Mouse (Mus musculus) cerebellum, adult 8-10 months (tissue): ENCODE data around the gene Ptprr.

Experiments
- DNase-seq: peaks from one replicate; pipeline ENCODE4 v3.0.0; 2022

The Ptprr gene

GRCm38 (mm10) chr10:116121463-116121862 lies 103.5 kb downstream of the Ptprr start:
- DNase-seq: no peak

DNA sequence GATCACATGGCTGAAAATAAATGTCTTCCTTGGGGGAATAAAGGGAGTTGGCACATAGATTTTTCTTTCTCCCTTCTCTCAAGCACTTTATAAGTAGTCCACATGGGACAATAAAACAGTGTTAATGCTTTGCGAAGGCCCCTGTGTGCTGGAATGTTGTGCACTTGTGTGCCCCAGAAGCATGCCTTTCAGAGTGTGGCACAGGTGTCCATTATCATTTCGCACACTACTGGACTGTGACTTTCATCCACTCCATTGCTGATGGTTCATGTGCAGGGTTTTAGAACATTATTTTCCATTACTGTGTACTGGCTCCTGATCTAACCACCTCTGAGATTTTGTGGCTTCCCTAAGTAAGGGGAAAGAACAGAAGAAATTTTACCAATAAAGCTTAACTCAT lies 105.8 kb downstream of the Ptprr start:
- DNase-seq: no peak

GRCm38 (mm10) chr10:116125364-116125763 lies 107.4 kb downstream of the Ptprr start:
- no peak for DNase-seq

DNA sequence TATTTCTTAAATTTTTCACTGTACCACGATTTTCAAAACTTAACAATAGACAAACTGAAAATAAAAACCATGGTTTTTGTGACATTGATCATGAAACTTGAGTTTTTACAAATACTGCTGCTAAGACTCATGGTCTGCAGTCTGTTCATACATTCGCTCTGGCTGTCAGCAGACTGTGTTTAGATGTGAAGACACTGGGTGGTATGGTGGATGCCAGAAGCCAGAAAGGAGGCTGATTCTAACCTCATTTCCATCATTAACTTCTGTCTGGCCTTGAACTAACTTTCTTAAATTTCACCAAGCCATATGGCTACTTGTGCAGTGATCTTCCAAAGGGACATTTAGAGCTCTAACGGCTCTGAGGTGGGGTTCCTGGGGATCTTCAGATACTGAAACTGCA lies 112.4 kb downstream of the Ptprr start:
- no peak for DNase-seq

DNA sequence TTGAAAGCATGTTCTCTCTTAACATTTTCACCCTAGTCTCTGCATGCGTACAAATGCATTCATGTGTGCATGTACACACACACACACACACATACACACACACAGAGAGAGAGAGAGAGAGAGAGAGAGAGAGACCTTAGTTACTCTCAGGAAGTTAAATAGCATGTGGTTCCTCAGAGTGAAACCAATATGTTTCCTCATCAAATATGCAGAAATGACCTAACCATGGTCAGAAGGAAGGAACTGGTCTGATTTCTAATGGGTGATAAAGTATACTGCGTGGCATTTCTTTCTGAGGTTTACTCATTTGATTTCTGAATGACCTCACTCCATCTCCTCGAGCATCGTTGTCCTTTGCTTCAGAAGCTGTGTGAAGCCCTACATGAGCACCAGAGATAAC lies 113.2 kb downstream of the Ptprr start:
- DNase-seq: no peak

GRCm38 (mm10) chr10:116132233-116132632 lies 114.2 kb downstream of the Ptprr start:
- DNase-seq: no peak

DNA sequence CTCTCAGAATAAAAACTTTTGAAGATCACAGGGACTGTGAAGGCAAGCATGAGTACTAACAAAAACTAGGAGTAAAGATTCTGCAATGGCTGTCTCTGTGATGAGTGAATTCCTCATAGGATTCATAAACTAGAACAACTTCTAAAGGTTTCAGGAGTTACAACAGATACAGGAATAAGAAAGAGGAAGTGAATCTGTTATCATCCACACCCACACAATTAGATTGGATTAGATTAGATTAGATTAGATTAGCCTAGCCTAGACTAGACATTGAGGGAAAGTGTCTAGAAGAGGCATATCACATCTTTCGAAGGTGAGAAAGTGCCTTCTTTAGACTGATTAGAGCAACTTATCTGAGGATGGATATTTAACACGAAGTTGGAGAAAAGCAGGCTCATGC lies 117.2 kb downstream of the Ptprr start:
- no peak for DNase-seq

DNA sequence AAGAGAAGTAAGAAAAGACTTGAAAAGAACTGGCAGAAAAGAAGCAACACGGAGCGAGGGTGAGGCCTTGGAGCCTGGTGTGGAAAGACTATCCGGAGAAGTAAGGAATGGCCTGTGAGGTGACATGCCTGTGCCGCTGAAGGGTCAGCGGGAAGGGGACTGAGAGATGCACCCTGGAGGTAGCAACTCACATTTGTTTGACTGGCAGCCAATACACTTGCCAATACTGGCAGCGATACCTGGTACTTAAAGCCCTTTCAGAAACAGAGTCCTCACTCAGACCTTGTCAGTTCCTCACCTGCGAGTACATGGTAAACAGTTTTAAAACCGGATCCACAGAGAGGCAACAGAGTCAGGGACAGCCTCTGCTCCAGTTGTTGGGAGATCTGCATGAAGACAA lies 122.2 kb downstream of the Ptprr start:
- peak; percentile 32 for DNase-seq

DNA sequence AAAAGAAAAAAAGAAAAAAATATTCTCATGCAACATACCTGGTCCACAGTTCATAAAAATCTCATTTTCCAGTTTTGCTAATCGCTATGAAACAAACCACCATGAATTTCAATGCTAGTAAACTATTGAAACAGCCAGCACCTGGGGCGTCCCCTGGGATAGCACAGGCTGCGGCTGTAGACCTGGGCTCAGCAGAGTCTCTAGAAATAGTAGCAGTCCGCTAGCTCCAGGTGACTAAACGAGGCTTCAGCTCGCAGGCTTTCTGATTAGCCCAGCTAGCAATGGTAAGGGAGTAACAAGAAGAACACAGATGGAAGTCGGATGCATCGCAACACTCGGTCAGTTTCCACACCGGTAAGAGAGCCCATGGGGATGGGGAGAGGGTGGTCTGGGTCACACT lies 125.7 kb downstream of the Ptprr start:
- DNase-seq: peak; percentile 24

- DNase-seq: no peak
Observed at GRCm38 (mm10) chr10:116146091-116146490, 128.1 kb downstream of the Ptprr start.

DNA sequence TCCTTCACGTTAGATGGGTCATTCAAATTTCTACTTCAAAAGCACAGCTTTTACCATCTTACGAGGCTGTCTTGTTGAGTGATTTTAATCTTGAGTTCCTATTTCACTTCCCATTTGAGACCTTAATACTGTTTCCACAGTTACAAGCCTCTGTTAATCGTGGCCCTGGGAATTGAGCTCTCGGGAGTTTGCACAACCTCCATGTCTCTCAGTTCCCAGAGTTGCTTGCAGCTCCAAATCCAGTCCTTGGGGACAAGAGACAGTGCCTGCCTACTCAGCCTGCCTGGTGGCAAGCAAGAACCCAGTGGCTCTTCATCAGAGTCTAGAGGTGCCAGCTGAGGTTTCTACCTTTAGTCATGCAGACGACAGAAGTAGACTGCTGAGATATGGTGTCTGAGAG lies 136.7 kb downstream of the Ptprr start:
- DNase-seq: no peak

DNA sequence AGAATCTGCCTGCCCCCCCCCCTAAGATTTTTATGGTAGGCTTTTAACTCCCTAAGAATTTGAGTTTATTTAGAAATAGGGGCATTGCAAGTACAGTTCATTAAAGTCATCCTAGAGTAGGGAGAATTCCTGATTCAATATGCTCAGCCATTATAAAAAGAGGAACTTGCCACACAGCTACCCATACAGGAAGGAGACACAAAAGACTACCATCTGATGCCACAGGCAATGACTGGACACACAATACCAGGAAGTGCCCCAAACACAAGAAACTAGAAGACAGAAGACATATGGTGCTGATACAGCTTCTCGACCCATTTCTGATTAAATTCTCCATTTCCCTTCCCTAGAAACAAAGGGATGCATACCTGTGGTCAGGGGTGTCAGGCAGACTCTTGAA lies 138.7 kb downstream of the Ptprr start:
- no peak for DNase-seq

DNA sequence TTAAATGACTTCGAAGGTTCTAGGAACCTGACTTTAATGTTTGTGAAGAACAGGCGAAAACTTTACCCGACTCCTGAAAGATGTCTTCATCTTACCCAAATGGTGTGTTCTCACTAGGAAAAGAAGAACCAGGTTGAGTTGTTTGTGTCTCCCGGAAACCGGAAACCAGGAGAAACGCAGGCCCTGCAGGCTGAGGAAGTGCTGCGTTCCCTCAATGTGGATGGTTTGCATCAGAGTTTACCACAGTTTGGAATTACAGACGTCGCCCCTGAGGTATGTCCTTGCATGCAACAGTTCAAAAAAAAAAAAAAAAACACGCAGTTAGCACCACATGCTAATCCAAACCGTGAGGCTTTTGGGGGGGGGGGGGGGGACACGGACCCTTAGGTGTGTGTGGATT lies 144.3 kb downstream of the Ptprr start:
- no peak for DNase-seq

DNA sequence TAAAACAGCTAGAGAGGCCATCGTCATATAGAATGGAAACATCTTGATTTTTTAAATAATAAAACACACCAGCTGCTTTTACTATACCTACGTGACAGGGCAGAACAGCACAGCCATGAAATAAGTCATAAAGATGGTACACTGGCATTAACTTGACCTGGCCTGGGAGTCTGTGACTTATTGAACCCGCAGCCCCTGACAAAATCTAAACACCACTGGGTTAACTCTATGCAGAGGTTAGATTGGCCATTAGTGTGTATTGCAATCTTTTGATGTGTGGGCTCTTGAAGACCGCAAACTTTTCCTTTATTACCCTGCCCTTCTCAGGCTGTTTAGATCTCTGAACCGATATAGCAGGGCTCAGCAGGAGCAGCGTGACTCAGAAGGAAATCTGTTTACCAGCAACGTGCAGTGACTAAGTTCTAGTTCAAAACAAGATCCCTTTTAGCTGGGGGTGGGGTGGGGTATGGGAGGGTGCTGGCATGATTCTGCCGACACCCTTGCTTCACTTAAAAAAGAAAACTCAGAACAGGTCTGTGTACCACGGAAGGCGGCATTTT lies 157.4 kb downstream of the Ptprr start:
- no peak for DNase-seq

- no peak for DNase-seq
Observed at GRCm38 (mm10) chr10:116177390-116178179, 159.6 kb downstream of the Ptprr start.

DNA sequence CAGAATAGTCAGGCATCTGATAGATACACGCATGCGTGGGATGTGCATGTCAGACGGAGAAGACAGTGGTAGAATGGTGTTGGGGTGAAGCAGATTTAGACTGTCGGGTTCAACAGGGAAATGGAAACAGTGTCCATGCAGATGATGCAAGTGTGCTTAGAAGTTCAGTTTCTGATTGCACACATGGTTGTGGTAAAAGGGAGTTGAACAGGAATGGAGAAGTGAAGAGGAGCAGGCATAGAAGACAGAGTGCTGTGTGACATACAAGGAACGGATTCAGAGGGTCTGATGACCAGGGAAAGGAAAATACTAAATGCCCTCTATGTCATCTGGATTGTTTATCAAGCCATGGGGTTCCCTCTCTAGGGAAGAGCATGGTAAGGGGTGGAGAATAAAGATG lies 163.2 kb downstream of the Ptprr start:
- DNase-seq: no peak

DNA sequence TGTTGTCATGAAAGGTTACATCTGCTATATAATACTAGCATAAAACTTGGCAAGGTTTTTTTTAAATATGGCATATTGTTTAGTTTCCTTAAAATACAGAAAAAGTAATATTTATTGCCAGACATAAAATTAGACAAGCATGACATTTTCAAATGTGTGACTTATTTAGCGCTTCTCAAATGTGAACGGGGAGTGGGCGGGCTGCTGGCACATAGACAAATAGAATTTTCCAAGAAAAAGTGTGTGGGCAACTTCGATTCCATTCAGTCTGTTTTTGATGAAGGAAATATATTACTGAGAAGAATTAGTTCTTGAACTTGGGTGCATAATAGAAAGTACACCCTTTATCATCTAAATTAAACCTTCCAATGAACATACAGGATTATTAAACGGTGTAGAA lies 164.2 kb downstream of the Ptprr start:
- no peak for DNase-seq

DNA sequence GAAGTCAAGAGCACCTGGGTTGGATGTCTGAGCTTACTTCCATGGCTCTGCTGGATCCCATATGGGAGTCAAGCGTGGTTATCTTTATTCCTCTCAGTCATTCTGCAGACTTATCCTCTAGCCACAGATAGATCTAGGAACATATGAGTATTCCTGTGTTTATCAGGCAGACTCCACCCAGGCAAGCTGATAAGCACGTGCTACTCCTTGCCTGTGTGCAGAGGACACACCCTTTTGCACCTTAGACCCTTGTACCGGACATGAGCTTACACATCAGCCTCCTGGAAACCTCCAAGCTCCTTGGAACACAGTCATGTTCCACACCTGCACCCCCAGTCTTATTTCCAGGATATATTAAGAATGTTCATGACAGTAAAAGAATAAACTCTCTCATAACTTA lies 165.2 kb downstream of the Ptprr start:
- DNase-seq: no peak

GRCm38 (mm10) chr10:116191724-116192123 lies 173.7 kb downstream of the Ptprr start:
- DNase-seq: no peak

DNA sequence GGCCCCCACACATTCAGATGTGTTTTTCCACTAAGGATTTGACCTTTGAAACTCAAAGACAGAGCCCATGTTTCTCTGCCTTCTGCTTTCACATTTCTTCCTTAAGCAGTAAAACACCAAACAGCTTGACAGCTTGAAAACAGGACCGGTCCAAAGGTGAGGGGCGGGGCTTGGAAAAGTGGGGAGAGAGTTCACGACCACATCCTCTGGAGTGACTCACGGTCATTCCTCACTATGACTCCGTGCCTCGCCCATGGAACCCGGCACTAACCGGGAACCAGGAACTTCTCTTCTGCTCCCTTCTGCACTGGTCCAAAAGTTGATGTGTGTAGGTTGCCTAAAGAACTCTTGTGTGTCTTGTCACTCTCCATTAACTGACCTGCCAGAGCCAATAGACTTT lies 174.3 kb downstream of the Ptprr start:
- DNase-seq: no peak

DNA sequence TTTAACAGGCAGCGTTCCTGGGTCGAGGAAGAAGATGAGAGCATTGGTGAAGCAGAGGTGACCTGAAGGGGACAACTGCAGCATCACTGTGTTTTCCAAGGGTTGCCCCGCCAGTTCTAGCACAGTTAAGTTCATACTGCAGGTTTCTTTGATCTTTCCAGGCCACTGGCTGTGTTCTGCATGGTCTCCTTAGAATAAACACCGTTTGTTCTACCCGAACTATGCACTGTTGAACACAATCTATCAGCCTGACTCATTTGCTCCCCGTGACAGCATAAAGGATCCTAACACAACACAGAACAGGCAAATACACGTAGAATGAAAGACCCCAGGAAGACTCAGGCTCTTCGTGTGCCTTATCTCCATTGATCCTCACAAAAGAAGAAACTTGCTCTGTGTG lies 176.4 kb downstream of the Ptprr start:
- DNase-seq: no peak

DNA sequence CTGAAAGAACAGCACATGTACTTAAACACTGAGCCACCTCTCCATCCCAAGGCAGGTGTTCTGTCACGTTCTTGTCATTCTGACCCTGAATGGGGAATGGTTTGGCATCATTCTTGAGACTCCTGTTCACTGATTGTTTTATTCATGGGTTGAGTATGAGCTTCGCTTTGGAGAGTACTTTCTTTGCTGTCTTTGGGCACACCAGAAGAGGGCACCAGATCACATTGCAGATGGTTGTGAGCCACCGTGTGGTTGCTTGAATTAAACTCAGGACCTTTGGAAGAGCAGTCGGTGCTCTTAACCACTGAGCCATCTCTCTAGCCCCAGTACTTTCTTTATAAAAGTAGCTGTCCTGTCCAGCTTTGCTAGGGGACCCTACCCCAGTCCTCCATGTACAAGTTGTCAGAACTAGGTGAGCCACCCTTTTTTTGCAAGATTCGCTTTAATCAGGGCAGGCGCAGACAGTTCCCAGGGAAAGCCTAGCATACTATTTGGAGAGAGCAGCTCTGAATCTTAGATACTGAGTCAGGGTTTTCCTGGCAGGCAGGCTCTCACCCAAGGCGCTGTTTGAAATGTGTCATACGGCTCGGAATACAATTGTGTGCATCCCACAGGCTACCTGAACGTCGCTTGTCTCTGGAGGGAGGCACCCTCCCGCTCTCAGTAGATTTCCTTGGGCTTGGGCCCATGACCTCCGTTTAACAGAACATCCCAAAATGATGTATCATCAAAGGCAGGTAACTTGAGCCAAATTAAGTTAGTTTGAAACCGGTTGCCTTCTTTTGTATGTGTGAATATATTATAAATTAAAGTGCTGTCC lies 178.8 kb downstream of the Ptprr start:
- DNase-seq: peak; percentile 50

DNA sequence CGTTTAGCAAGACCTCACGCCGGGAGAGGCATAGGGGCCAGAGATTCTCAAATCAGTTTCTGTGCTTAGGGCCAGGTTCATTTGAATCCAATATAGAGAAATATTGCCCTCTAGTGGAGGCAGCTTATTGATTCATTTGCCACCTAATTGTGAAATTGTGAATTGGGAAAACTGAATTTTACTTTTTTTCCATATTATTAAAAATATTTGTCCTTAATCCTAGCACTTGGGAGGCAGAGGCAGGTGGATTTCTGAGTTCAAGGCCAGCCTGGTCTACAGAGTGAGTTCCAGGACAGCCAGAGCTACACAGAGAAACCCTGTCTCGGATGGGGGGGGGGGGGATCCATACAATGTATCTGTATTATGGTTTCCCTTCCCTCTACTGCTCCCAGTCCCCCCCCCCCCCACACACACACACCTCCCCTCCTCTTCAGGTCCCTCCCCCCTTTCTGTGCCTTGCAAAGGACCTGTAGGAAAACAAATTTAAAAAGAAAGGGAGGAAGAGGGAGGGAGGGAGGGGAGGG lies 179.5 kb downstream of the Ptprr start:
- no peak for DNase-seq

DNA sequence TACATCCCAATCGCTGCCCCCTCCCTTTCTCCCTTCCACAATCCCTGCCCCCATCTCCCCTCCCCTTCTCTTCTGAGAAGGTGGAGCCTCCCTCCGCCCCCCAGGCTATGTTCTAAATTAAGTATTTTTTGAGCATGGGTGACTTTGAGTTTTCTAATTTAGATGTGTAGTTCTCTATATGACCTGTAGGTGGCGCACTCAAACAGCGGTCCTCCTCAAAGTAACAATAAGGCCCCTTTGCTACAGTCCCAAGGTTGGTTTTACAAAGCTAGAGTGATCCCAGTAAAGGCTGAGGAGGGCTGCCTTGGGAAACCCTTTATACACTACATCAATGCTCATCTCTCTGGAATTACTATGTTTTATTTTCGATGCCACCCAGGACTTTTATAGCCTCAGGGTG lies 181.0 kb downstream of the Ptprr start:
- DNase-seq: no peak
